Mouse (Mus musculus) retina, embryonic 14.5 days (tissue): Measurements from ENCODE around the gene Il1b.

Experiments used
- DNase-seq: peaks from one replicate; pipeline ENCODE4 v3.0.0-alpha.2; 2015; ENCODE audit warnings: low spot score

The Il1b gene

DNA sequence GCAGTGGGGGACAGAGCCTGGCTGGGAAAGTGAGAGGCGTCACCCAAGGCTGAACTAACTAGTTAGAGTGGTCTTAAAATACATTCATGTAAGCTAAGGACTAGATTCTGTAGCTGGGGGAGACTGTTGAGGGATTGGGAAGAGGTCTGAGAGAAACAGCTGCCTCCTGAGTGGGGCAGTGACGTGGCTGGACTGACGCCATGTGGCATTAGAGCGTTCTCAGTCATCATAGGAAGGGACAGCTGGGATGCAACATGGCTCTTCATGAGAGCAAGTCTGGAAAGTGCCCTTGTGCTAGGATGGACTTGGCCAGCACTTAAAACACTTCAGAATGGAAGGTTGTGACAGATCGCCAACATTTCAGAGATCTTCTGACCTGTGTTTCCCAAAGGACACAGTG lies 2.1 kb downstream of the Il1b start:
- DNase-seq, result no peak

DNA sequence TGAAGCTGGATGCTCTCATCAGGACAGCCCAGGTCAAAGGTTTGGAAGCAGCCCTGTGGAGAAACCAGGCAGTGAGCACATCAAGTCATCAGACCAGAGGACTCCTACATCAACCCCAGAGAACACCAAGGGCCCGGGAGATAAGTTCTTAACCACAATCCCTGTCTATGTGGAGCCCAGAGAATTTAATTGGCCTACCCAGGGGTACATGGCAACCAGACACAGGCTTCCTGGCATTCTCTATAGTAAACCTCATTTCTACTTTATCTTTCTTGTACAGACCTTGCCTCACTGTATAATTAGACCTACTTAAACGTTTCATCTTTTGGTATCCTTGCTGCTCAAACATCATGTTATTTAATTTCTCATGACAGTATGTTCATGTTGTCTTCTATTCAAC lies 2.8 kb downstream of the Il1b start:
- no peak for DNase-seq

DNA sequence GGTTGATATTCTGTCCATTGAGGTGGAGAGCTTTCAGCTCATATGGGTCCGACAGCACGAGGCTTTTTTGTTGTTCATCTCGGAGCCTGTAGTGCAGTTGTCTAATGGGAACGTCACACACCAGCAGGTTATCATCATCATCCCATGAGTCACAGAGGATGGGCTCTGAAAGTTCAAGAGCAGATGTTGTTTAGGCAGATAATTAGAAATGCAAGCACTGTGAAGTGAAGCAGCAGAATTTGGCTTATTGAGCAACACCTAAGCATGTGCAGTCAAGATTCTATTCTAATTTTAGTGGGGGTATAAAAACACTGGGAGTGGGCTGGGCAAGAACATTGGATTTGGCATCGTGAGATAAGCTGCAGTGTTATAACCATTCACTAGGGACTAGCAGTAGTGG lies 3.7 kb downstream of the Il1b start:
- DNase-seq, result no peak

DNA sequence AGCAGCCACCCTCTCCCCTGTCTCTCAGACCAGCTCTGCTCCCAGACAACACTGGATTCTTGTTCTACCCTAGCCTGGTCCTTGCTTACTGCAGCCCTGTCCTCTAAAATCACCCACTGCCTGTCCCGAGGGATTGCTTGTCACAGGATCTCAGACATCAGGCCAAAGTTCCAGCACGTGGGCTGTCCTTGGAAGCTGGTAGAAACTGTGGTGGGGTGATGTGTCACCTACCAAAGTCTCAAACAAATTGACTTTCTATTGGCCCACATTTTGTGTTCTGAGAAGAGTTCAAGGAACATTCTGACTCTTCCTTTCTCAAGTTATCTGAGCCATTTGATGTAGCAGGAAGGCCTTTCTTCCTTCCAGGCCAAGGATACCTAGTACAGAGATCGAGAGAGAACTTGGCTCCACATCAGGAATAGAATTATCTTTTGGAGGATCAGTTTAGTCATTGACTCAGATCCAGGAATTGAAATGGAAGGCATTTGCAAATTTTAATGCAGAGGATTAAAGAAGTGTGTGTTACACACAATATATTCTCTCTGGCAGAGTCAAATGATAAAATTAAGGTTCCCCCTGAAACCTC lies 9.9 kb downstream of the Il1b start:
- DNase-seq, result no peak

DNA sequence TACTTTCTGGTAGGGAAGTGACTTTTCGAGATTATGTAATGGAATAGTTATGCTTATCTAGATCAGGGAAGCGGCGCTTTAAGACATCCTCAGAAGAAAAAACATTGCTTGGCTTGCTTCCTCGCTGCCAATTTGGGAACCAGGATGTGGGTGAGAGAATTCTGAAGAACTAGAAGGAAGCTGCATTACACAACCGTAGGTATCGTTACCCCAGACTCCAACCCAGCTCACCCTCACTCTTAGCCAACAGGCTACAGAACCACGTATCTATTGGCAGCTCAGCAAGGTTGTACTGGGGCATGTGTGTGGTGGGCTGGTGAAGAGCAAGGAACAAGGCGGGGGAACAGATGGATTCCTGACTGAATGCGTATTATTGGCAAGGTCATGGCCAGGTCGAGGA lies 10.7 kb downstream of the Il1b start:
- DNase-seq, result no peak

DNA sequence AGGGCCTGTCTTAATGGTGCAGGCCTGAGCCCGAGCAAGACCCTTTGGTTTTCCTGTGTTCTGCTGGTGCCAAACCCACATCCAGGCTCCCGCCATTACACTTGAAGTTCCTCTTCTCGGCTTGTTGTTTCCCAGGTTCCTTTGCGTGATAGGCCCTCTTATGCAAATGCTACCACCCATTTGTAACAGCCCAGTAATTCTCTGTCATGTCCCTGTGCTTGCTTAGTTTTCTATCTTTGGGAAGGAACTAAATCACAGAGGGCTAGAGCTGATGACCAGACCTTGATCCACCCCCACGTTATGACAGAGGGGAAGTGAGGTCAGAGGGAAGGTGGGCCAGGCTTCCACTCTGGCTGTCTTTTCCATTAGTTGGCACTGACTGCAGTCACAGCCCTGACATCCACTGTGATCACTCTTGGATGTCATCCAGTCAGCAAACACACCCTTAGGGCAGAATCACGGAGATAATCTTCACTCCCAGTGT lies 32.8 kb downstream of the Il1b start:
- DNase-seq, result no peak

DNA sequence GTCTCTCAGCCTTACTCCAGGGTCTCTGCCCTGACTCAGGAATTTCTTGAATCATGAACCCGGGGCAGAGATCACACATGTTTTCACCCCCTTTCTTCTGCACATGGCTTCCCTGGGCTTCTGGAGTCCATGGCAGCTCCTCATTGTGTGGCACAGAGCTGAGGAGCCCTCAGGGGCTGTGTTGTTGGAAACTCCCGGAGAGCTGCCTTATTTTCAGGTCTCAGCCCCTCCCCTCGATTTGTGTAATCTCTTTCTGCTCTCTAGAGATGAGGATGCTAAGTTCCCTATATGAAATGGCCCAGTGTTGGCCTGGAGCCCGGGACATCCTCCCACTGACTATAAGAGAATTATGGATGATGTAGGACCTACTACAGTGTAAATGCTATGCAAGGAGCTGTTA lies 37.5 kb downstream of the Il1b start:
- no peak for DNase-seq

DNA sequence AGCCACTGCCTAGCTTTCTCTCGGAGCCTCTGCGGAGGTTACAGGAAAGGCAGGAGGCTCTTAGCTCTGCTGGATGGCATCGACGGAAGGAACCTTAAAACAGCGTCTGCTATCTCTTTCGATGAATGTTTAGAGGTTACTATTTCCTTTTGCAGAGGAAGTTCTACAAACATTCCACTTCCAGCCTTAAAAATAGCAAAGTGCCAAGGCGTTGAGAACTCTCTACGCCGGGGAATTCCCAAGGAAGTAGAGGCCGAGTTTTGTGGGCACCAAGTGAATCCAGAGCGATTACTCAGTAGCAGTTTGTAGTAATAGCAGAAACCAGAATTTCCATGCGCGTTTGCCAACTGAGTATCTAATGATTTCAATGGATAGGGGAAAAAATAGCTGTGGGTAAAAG lies 40.4 kb downstream of the Il1b start:
- no peak for DNase-seq

DNA sequence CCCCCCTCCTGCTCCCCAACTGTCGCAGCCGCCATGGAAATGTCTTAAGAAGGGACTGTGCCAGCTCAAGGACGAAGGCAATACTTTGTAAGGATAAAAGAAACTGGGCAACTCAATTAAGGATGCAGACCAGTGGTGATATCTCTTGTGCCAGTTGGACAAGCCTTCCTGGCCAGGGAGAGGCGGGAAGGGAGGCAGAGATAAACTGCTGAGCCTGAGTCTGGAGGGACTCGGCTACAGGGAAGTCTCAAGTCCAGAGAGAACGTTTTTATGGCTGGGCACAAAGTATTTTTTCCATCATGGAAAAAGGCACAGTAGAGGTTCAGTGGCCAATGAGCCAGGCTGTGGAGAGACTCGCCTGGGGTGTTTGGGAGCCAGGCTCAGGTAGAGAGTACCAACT lies 40.9 kb downstream of the Il1b start:
- DNase-seq, result no peak

DNA sequence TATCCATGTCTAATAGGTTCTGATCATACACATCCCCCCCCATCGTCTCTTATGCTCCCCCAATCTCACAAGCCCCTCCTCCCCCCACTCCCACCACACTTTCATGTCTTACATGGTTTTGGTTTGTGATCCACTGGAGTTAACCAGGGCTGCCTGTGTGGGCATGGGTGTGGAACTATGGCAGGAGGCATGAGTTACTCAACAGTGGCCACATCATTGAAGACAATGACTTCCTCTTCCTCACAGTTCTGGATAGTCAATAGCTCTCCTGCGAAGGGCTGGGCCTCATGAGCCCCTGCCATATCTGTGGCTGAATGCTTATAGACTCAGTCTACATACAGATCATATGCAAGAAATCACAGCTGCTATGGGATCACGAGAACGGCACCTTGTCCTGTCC lies 42.7 kb downstream of the Il1b start:
- DNase-seq, result no peak

DNA sequence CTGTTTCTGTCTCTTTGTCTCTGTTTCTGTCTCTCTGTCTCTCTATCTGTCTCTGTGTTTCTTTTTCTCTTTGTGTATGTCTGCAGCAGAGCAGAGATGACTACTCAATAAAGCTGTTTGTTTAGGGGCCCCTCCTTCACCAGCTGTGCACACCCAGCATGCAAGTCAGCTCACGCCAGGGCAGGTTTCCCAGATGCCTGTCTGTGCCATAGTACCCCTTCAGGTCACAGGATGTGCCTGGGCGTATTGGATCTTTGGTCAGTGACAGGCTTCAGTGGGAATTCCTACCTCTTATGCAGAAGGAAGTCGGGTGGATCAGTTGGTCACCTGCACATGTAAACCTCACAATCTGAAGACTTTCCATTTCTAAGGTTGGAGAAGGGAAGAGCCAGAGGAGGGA lies 46.7 kb downstream of the Il1b start:
- DNase-seq, result no peak

DNA sequence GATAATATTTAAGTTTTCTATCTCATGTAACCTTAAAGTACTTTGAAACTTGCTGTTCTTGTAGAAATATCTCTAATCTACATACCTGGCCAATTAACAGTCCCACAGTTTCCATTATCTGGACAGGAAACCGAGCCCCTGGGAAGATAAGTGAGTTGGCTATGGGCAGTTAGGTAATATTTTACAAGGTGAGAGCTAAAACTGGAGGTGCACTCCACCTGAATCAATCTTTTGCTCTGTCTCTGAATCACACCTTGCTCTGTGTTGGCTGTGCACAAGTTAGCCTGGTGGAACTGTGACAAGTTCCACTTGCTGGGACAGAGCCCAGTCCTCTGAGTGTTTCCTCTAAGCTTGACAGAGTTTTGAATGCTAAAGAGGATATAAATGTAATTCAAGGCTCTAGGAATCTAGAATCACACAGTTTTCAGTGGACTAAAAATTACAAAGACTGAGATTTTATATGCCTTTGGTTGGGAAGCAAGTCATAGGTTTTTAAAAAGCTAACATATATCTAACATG lies 48.8 kb downstream of the Il1b start:
- DNase-seq, result no peak

DNA sequence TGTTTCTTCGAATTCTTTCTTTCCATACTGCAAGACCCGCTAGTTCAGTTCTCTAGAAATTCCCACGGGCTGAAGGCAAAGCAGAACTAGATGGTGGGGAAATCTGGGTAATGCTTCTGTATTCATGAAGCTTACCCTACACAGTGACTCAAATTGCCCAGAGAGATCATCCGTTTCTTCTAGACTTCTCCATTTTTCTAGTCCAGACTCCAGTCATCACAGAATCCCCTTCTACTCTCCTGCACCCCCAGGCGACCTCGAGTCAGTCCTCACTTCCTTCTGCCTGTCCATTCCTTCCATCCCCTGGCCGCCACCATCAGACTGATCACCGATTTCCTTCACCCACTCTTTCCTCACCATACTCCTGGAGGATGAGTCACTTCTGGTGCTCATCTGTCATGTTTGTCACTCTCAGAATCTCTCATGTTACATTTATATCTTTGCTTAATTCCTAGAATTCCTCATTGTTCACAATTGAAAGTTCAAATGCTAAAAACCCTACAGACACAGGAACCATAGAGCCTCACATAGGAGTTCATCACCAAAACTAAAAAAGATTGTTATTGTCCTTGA lies 50.8 kb downstream of the Il1b start:
- DNase-seq, result no peak

DNA sequence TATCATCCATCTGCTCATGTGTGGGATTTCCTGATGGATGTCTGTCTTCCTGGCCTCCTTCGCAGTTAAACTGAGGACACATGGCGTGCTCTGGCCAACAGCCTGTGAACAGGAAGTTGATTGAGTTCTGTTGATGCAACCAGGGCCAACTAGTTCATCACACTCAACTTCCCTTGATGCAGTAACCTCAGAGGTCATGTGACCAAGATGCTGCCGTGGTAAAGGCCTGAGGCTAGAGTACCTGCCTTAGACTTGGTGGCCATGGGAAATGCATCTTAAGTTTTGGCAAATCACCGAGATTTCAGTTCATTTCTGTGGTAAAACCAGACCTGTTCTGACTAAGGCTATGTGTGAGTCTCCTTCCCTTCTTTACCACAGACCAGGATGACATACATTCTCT lies 55.1 kb downstream of the Il1b start:
- DNase-seq, result no peak

DNA sequence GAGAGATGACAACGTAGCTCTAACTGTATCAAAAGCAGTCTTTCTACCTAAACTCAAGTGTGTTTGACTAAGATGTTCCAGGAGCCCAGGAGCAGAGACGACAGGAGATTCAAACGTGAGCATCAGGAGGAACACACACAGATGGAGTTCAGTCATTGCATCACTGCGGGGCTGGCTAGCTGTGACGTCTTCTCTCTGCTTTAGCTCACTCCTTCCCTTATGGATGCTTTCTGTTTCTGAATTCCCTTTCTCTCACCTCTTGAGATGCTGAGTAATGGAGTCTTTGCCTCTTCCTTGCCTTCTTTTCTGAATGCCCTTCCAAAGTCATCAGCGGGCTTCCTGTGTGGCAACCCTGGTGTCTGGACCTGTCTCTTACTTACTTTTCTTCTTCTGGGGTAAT lies 56.1 kb downstream of the Il1b start:
- no peak for DNase-seq
